Mouse (Mus musculus) right cerebral cortex, adult 2 months (tissue): ENCODE measurements around the gene Adat3.

Experiments used
- DNase-seq, 2 experiments: peaks; one replicate each; pipeline ENCODE4 v3.0.0; 2021 to 2022; ENCODE audit warnings: low spot score in 2 of 2

The Adat3 gene

DNA sequence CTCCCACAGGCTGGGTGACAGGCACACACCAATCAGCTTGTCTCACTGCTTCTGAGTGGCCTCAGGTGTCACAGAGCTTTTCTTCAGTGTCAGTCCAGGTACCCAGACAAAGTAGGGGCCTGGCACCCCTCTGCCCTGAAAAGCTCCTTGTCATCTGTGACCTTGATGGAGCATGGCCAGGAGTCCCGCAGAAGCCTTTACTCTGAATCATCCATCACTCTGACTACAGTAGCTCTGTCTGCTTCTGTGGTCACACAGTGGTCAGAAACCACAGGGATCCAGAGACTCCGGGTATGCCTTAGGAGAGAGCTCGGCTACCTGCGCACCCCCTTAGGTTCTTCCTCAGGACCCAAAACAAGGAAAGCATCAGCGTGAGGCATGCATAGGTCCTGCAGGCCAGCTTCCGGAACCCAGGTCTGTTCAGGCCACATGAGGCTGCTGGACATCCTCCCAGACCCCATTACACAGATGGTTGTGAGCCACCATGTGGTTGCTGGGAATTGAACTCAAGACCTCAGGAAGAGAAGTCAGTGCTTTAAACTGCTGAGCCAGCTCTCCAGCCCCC lies 50.6 kb downstream of the Adat3 start:
- DNase-seq: no peak

DNA sequence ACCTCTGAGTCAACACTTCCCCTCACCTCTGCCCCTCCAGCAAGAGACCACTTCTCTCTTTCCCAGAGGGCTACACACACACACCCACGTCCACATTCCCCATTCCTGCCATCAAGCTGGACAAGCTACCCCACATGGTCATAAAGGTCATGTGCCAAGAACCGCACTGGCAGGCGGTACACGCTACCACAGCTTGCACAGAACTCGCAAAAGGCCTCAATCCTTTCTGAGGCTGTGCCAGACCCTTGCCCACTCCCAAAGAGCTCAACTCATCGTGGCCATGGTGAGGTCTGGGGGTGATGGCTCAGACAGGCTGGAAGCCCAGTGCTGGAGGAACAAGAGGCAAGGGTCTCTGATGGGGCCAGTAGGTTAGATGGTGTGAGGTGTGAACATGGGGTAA lies 52.2 kb downstream of the Adat3 start:
- no peak for DNase-seq

DNA sequence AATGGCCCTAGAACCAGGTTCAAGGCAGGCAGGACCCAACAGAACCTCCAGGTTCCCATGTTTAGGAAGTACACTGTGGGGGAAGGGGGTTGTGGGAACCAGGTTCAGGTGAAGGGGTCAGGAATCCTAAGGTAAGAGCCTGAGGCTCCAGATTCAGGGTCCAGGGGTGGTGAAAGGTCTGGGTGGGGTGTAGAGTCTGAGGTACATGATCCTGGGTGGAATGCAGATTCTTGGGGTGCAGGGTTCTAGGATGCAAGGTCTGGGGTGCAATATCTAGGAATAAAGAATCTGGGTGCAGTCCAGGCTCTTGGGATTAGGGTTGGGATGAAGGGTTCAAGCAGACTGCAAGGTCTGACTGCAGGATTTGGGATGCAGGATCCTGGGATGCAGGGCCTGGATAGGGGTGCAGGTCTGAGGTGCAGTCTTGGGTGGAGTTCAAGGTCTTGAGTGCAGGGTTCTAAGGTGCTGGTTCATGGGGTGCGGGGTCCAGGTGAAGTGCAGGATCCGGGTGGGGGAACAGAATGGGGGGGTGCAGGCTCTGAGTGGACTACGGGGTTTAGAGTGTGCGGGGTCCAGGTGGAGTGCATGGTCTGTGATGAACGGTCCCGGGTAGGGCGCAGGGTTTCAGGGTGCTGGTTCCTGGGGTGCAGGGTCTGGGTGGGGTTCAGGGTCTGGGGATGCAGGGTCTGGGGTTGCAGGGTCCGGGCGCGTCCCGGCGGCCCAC lies 52.9 kb downstream of the Adat3 start:
- DNase-seq: no peak

- peak; percentile 86 to 92 for DNase-seq
Measured at GRCm38 (mm10) chr10:80656130-80656862, 53.6 kb downstream of the Adat3 start.

DNA sequence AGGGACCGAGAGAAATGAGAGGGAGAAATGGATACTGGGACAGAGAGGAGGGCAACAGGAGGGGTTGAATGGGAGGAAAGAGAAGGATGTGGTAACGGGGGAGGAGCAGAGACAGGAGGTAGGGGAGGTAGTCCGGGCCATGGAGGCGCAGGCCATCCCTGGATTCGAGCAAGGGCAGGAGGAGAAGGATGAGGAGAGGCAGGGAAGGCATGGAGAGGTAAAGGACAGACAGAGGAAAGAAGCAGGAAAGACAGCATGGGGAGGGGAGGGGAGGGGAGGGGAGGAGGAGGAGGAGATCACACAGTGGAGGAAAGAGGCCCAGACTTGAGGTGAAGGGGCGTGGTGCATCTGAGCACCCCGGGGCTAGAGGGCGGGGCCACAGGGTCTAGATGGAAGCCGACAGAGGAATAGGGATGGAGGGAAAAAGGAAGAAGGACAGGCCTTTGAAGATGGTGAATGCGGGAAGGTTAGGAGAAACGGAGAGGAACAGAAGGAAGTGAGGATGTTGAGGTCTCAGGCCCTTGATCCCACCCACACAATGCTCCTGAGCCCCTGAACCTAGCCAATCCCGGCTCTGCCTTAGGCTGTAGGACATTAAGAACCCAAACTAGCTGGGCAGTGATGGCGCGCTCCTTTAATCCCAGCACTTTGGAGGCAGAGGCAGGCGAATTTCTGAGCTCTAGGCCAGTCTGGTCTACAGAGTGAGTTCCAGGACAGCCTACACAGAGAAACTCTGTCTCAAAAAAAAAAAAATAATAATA lies 54.4 kb downstream of the Adat3 start, which contains the start of gene Btbd2:
Gene Btbd2 (minus strand): TSS at position 209 of the 761 bp plus-strand sequence.
- no peak for DNase-seq
